Mouse (Mus musculus) heart, postnatal 36 days (tissue): ENCODE data around the gene Phf21b. TPM values are rescaled to one million over a fixed set of nuclear protein-coding genes. Genes with fewer than 3 reads are reported as not detected.

Experiments
- DNase-seq, 2 experiments: peaks; one replicate each; pipeline ENCODE4 v3.0.0; 2021 to 2022
- intact Hi-C: fragments of 180-260 bp; cut with DNase I; formaldehyde crosslinking; loops from one replicate; pipeline ENCODE4 v1.15.1; 2025
- total RNA-seq, 2 experiments: library from RNA; stranded (reverse); gene quantifications; 2 replicates each; pipeline ENCODE4 v1.2.3; 2021

Gene Phf21b
- total RNA-seq, 2 experiments from 2014 or later = 1.0 to 1.3 TPM

DNA sequence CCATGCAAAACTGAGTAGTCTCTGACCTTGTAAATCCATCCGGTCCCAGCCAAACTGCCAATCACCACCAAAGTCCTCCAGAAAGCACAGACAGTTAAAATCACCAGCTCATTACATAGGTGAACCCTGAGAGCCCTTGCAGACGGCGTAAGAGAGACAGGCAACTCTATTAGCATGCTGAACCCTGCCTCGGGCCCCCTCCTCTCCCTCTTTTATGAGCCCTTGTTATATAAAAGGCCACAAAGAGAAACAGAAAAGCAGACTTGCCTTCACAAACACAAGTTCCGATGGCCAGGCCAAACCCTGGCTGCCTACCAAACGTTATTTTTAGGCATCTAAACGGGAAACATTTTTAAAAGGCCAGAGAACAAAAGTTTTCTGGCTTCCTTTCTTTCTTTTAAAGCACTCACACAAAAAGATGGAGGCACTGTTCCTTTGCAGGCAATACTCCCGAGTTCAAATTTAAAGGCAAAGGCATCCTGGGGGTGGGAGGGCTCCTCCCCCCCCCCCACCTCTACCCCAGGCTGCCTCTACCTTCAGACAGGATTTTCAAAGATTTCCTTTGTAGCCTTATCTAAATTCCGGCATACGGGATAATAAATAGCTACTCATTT is 3.3 kb downstream of the Phf21b start:
- DNase-seq = peak; percentile 40 to 47
- intact Hi-C loops = loop anchor here (2.0 to 5.0 kb wide), 2 partner anchors 70 to 135 kb away; partner anchors contain the start of genes 5031439G07Rik and Nup50

GRCm38 (mm10) chr15:84850321-84850720 is 5.5 kb downstream of the Phf21b start:
- intact Hi-C loops = loop anchor here (5.0 kb wide), 1 partner anchor 137 kb away; the partner anchor contains the start of gene 5031439G07Rik
- DNase-seq = no peak

GRCm38 (mm10) chr15:84846216-84846615 is 9.6 kb downstream of the Phf21b start:
- intact Hi-C loops = no loop called here
- no peak for DNase-seq

- intact Hi-C loops = no loop called here
- no peak for DNase-seq
These were observed 11.0 kb downstream of the Phf21b start for GRCm38 (mm10) chr15:84844831-84845230.

GRCm38 (mm10) chr15:84843034-84843433 is 12.8 kb downstream of the Phf21b start:
- no peak for DNase-seq

DNA sequence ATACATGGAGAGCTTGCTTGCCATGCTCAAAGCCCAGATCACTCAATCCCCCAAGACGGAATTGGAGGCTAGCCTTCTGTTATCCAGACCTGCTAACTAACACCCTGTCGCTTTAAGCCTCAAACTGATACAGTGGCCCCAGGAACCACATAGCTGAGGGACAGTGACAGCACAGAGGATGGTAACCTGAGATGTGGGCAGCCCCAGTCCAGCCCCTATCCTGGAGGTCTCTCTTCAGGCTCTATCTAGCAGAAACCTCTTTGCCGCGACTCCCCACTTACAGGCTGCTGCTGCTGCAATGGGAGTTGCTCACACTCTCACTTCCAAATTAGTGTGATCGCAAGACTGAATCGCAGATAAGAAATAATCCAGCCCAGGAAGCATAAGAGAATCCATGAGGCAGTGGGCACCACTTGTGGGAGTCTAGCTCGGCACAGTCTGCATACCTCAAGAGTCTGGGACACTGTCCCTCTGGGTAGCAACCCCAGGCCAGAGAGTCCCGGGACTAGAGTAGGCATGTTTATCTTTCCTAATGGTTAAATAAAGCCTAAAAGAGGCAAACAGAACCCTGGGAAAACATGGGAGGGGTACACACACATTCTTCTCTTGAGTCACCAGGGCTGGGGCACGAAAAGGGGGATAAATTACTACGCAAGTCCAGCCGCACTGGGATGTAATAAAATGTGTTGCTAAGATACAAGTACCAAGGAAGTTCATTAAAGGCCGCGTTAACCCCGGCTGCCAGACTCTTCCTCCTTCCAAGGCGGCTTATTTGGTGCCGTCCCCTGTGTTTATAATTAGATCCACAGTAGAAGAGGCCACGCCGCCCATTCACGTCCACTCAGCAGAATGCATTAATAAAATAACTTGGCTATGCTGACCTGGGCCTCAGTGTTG is 13.7 kb downstream of the Phf21b start:
- intact Hi-C loops = no loop called here

More at GRCm38 (mm10) chr15:84843034-84843433, 12.8 kb downstream of the Phf21b start:
- intact Hi-C loops = no loop called here

DNA sequence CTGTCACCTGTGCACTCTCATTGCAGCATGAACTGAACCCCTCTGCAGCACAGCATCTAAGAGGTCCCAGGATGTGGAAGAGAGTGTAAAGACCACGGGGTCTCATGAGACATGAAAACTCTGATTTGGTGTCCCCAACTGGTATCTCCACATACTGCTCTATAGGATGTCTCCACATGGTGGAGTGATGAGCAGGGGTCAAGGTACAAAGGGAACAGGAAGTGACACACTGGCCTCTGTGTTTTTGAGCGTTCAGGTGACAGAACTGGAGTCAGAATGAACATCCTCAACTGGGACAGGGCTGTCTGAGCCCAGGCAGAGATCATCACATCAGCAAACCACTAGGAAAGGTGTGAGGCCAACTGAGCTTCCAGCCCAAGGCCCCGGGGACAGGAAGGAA is 15.3 kb downstream of the Phf21b start:
- intact Hi-C loops = no loop called here

More for the DNA sequence above, 13.7 kb downstream of the Phf21b start:
- no peak for DNase-seq

GRCm38 (mm10) chr15:84839521-84839920 is 16.3 kb downstream of the Phf21b start:
- DNase-seq = no peak
- intact Hi-C loops = no loop called here

More for the DNA sequence above, 15.3 kb downstream of the Phf21b start:
- DNase-seq = no peak

- DNase-seq = no peak
- intact Hi-C loops = no loop called here
These were observed 18.0 kb downstream of the Phf21b start for GRCm38 (mm10) chr15:84837896-84838295.

DNA sequence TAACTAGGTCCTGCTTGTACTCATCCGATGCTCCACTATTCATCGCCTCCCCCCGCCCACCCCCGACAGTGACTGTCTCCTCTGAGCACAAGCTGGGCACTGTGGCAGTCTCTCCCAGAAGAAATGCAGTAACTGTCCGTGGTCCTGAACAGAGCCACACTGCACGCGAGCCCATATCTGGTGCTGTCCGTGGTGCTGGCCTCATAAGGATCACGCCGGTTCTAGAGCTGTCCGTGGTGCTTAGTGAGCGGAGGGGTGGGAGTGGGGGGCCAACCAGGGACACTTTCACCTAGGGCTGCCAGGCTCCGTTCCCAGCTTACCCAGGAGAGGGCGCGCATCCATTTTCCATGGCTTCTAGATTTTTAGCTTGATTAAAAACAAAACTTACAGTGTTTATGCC is 26.4 kb downstream of the Phf21b start:
- intact Hi-C loops = loop anchor here (2.0 kb wide), 1 partner anchor 25 kb away; no protein-coding TSS in a partner anchor

DNA sequence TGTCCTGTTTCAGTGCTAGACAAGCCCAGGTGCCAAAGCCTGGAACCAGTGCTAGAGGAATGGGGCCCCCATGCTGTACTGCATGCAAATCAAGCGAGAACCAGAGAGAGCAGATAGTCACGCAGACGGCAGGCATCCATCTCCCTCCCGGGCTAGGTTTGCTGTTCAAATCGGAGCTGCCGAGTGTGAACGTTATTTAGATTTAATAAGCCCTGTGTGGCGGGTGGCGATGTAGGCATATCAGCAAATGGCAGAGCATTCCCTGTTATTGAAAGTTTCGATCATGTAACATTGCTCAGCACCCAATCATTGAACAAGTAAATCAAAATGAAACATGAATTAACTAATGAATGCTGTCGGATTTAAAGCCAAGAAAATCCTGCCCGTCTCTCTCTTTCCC is 27.2 kb downstream of the Phf21b start:
- no peak for DNase-seq
- intact Hi-C loops = loop anchor here (2.0 kb wide), 1 partner anchor 26 kb away; no protein-coding TSS in a partner anchor

More for the DNA sequence above, 26.4 kb downstream of the Phf21b start:
- peak; percentile 83 to 89 for DNase-seq

DNA sequence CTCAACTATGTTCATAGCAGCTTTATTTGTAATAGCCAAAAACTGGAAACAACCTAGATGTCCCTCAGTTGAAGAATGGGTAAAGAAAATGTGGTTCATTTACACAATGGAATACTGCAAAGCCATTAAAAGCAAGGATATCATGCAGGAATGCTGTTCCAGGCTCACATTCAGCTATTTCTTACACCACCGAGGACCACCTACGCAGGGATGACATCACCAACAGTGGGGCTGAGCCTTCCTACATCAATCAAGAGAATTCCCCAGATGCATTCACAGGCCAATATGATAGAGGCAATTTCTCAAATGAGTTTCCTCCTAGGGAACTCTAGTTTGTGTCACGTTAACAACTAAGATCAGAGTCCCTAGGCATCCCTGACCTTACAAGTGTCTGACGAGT is 32.8 kb downstream of the Phf21b start:
- intact Hi-C loops = no loop called here

DNA sequence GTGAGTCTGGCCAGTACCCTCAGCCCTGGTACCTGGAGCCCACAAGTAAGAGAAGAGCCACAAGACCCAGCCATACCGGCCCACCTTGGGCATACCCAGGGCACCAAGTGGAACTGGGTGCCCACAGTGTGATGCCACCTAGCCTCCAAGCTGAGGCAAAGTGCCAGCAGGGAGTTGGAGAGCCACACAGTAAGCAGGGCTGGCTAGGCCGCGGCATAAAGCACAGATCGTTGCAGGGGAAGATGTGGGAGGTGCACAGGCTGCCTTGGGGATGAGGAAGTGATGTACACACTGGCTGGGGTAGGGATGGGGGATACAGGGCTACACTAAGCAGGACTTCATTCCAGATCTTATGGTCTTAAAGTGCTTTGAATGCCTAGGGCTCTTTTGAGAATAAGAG is 35.0 kb downstream of the Phf21b start:
- intact Hi-C loops = no loop called here
- DNase-seq = no peak

More for the DNA sequence above, 32.8 kb downstream of the Phf21b start:
- DNase-seq = no peak

DNA sequence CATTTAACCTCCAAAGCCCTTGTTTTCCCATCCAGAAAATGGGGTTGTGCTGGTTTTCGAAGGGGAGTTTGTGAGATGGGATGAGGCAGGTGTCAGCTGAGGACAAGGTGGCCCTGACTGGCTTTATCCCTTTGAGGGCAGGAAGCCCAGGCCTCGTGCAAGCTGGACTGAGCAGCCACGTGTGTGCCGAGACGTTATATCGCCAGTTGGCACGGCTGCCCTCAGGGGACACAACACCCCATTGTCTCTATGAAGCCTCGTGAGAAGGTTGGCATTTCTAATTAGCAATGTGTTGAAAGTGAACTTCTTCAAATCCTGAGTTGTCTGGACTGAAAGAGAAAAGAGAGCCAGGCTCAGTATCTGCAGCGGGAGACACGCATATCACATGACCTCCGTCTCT is 37.6 kb downstream of the Phf21b start:
- intact Hi-C loops = no loop called here
- no peak for DNase-seq

GRCm38 (mm10) chr15:84817589-84817988 is 38.3 kb downstream of the Phf21b start:
- no peak for DNase-seq

GRCm38 (mm10) chr15:84815171-84815570 is 40.7 kb downstream of the Phf21b start:
- intact Hi-C loops = no loop called here

More at GRCm38 (mm10) chr15:84817589-84817988, 38.3 kb downstream of the Phf21b start:
- intact Hi-C loops = no loop called here

GRCm38 (mm10) chr15:84812831-84813357 is 43.0 kb downstream of the Phf21b start:
- intact Hi-C loops = no loop called here
- DNase-seq = no peak

More at GRCm38 (mm10) chr15:84815171-84815570, 40.7 kb downstream of the Phf21b start:
- no peak for DNase-seq

GRCm38 (mm10) chr15:84811126-84811525 is 44.7 kb downstream of the Phf21b start:
- intact Hi-C loops = no loop called here
- no peak for DNase-seq

DNA sequence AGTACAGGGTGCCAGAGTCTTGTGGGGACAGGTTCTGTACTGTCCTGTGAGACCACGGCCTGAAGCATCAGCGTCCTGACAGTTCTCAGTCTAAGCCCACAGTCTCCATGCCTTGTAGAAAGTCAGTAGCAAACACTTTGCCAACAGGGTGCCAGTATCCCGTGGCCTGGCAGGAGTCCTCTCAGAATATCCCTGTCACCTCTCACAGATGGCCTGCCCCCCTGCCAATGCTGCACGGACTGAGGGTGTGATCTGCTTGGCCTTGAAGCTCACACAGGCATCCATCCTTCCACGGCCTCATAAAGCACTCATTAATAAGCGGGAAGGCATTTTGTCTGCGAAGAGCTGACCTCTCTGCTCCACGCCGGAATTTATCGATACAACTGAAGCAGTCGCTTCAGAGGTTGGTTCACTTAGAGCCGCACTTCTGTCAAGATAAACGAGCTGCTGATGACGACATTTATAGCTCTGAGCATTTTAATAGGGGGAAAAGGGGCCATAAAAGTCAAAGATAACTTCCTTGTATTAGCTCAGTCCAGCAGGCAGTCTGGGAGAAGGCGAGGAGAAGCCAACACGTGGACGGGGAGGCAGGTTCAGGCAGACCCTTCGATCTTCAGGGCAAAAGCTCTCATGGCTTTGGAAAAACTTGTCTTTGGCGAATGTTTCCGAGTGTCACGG is 46.4 kb downstream of the Phf21b start:
- intact Hi-C loops = no loop called here
- no peak for DNase-seq

GRCm38 (mm10) chr15:84803685-84804084 is 52.2 kb downstream of the Phf21b start:
- intact Hi-C loops = loop anchor here (1.0 kb wide), 2 partner anchors 88 to 122 kb away; no protein-coding TSS in a partner anchor
- peak; percentile 65 to 78 for DNase-seq
